Mouse (Mus musculus) adrenal gland, postnatal 10 days (tissue): Measurements from ENCODE around the gene Dlx3. TPM values are rescaled to one million over a fixed set of nuclear protein-coding genes. Genes with fewer than 3 reads are reported as not detected.

Source experiments
- DNase-seq: peaks from one replicate; pipeline ENCODE4 v3.0.0; 2021; ENCODE audit warnings: mixed read lengths
- total RNA-seq, 2 experiments: library from RNA; stranded (reverse); gene quantifications; 2 replicates each; pipeline ENCODE4 v1.2.3; 2021

The Dlx3 gene
- total RNA-seq, 2 experiments from 2014 or later = 0.60 TPM; not detected in 1

GRCm38 (mm10) chr11:95088857-95089779 is 30.8 kb upstream of the Dlx3 start:
- peak; percentile 60 for DNase-seq

- no peak for DNase-seq
Measured at GRCm38 (mm10) chr11:95093077-95093476, 26.8 kb upstream of the Dlx3 start.

- peak; percentile 49 for DNase-seq
Measured at GRCm38 (mm10) chr11:95095596-95095995, 24.3 kb upstream of the Dlx3 start.

GRCm38 (mm10) chr11:95096608-95097373 is 23.1 kb upstream of the Dlx3 start:
- peak; percentile 42 for DNase-seq

DNA sequence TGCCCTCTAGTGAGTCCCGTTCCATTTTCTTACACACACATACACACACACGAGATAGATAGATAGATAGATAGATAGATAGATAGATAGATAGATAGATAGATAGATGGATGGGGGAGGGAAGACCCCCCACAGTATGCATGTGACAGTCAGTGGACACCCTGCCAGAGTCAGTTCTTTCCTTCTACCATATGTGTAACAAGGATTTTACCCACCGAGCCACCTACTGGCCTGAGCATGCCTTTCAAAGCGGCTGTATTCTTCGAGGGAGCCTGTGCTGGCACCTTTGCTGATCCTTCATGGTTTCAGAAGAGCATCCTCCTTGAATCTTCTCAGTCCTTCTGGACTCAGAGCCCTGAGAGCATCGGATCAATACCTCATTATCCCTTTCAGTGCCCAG is 22.0 kb upstream of the Dlx3 start:
- no peak for DNase-seq

- no peak for DNase-seq
Measured at GRCm38 (mm10) chr11:95098346-95099095, 21.4 kb upstream of the Dlx3 start.

GRCm38 (mm10) chr11:95100393-95100792 is 19.5 kb upstream of the Dlx3 start:
- DNase-seq = no peak

DNA sequence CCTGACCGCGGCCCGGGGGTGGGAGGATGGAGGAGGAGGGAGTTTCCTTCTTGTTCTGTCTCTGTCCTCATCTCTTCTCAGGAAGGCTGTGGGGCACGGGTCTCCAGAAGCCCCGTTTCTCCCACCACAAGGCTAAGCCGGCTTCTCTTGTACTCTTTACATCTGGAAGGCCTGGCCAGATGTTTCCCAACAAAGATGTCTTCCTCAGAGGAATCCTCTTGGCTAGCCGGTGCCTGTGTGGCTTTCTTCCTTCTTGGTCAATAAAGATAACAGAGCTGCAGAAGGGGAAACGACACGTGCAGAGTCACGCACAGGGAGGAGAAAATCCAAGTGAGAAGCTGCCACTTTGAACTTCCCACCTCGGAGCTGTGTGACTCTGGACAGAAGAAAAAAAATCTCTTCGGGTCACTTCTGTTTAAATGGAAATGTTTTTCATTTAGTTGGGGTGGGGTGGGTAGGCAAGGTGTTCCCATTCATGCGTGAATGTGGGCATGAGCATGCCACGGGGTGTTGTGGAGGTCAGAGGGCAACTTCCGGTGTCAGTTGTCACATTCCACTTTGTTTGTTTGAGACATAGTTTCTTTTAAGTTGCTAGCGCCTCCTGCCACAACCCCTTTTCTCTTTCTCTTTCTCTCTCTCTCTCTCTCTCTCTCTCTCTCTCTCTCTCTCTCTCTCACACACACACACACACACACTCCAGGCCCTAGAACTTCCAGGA is 18.7 kb upstream of the Dlx3 start:
- no peak for DNase-seq

- DNase-seq = no peak
Measured at GRCm38 (mm10) chr11:95102161-95102904, 17.6 kb upstream of the Dlx3 start.

- no peak for DNase-seq
Measured at GRCm38 (mm10) chr11:95104266-95104665, 15.7 kb upstream of the Dlx3 start.

- peak; percentile 48 for DNase-seq
Measured at GRCm38 (mm10) chr11:95105274-95105874, 14.5 kb upstream of the Dlx3 start.

DNA sequence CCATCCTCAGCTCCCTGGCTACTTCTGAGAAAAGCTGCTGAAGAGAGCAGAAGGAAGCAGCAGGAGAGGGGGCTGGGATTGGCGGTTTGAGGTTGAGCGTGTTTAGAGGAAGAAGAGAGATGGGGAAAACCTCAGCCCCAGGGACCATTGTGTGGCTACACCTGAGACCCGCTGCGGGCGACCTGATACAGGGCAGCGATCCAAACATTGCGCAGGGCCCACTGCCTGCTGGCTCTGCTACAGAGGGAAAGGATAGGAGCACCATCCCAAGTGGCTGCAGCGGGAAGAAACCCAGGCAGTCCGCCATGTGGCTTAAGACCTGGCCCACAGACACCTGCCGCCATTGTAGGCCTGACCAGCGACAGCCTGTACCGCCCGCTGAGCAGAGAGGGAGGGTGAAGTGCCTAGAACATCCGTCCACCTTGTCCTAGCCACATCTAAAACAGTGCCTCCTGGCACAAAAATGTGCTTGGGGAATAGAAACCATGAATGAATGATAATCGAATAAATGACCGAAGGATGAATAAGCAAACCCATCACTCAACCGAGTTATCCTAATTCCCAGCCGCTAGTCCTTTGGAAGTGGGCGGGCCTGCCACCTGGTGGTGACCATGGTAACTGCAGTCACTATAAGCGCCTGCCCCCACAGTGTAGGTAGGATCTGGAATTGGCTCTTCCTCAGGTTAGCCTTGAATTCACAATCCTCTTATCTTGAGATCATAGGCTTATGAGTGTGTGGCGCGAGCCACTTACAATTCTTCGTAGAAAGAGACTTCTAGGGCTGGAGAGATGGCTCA is 13.3 kb upstream of the Dlx3 start:
- DNase-seq = peak; percentile 92

GRCm38 (mm10) chr11:95109000-95109399 is 10.9 kb upstream of the Dlx3 start:
- no peak for DNase-seq

- no peak for DNase-seq
Measured at GRCm38 (mm10) chr11:95110081-95110480, 9.8 kb upstream of the Dlx3 start.

- peak; percentile 81 for DNase-seq
Measured at GRCm38 (mm10) chr11:95117030-95117429, 2.9 kb upstream of the Dlx3 start.

DNA sequence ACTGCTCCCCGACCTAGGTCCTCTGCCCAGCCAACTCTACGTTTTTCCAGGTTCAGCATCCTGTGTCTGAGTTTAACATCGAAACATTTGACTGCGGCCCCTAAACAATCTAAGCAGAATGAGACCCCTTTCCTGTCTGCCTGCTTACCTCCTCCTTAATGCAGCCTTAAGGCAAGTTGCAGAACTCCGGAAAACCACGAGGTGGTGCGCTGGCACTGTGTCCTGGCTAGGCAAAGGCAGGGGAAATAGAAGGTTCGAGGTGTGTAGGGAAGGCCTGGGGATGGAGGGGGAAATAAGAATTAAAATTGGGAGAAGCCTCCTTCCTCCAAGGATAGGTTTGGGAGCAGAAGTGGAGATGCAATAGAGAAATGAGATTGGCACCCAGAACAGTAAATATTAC is 1.4 kb upstream of the Dlx3 start:
- peak; percentile 87 for DNase-seq

DNA sequence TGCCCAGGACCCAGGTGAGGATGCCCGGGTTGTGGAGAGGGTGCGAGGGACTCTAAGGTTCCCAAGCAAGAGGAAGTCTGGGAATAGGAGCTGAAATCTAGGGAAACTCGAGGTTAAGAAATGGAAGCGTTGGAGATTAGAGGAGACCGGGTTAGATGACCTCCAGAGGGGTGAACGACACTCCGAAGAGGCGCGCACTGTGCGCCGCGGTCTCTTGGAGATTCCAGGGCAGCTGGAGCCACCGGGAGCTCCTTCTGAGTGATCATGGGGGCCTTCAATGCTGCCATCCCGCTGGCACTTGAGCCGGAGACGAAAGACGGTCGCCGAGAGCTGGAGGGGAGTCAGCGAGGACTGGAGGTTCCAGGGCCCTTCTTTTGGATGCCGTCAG is 708 bp downstream of the Dlx3 start:
- DNase-seq = no peak

- DNase-seq = peak; percentile 48
Measured at GRCm38 (mm10) chr11:95121161-95122099, 1.5 kb downstream of the Dlx3 start.

DNA sequence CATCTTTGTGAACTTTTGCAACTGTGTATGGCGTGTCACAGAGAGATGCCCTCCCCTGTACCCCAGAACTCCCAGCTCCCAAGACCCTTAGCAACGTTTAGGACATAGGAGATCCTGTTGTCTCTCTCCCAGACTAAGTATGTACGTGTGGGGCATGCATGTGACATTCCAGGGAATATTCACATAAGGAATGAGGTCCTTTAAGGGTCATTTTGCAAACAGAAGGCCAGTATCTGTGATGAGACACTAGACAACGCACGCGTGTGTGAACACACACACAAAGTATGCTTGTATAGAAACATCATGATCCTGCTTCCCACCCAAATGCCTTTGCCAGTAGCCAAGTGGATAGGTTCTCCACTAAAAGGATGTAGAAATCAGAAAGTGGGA is 2.2 kb downstream of the Dlx3 start:
- DNase-seq = no peak
